Comparison of ENCODE assay signal across 9 mouse cellular contexts in the genomic region with DNA sequence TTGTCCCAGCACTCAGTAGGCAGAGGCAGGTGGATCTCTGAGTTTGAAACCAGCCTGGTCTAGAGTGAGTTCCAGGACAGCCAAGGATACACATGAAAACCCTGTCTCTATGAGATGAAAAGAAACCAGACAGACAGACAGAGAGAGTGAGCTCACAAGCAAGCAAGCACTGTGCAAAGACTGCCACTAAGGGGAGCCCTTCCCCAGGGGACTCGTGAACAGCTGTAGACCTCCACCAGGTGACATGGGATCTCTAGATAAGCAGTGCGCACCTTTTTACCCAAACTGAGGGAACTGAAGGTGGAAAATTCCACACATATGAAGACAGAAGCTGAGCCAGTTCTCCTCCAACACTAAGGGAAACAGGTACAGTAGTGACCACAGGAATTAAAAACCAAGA. TPM values are rescaled to one million over a fixed set of nuclear protein-coding genes. Genes with fewer than 3 reads are reported as not detected.
A peak's percentile ranks its signal among the peaks of the same experiment; 100 is the strongest.
DNase-seq lines count a peak whose midpoint lies in the region; TF ChIP-seq lines count a peak whose summit lies in the region.
"Had no signal": no experiment of that assay in that cellular context is flagged by ENCODE, and none has a peak within 500 bp of the region (broad histone marks: within the 10 kb centered on the region; RNA-seq: fewer than 3 reads in every experiment).

No protein-coding gene starts in this region.

- H3K4me1 ChIP-seq in lung, adult 2 months (ENCODE audit: control insufficient read depth, insufficient read depth, low read length) = no peaks in the 10 kb centered on the region
- H3K4me1 ChIP-seq in embryonic fibroblast, embryonic 13.5 days (ENCODE audit: control insufficient read depth, insufficient read depth, low read length) = no peaks in the 10 kb centered on the region
- H3K4me1 ChIP-seq: lung, embryonic 15.5 days had no signal

- no peak for TF ChIP-seq POLR2A in lung, adult 2 months (IDR thresholded peaks at IDR 0.05; ENCODE audit: borderline replicate concordance, extremely low read depth, low read depth, low read length)
- no peak for TF ChIP-seq POLR2A in embryonic fibroblast, embryonic 13.5 days (IDR thresholded peaks at IDR 0.05; ENCODE audit: low read depth, low read length)

- DNase-seq in lung, adult 2 months = no peak
- DNase-seq in lung, postnatal 25 days (ENCODE audit: low spot score) = no peak
- peak; percentile 18 for DNase-seq in T-cell, adult 2 months (ENCODE audit: low spot score)
- peak; percentile 20 to 30 for DNase-seq in spleen, postnatal 36 days (ENCODE audit: low spot score in 2 of 2)
- no peak for DNase-seq in ovary, postnatal 14 days (ENCODE audit: low spot score)
- DNase-seq in urinary bladder, postnatal 4 days (ENCODE audit: low spot score in 2 of 2) = no peak
- no peak for DNase-seq in yolk sac, embryonic 10.5 days (ENCODE audit: low spot score)

- H3K27ac ChIP-seq in embryonic fibroblast, embryonic 13.5 days (ENCODE audit: insufficient read depth, low read length) = no peak overlapping the region
- H3K27ac ChIP-seq: lung, embryonic 15.5 days had no signal

- H3K4me3 ChIP-seq in lung, adult 2 months (replicated peaks; ENCODE audit: extremely low read depth, low read depth, low read length) = no peak overlapping the region
- no peak overlapping the region for H3K4me3 ChIP-seq in embryonic fibroblast, embryonic 13.5 days (ENCODE audit: insufficient read depth, low read length)
- H3K4me3 ChIP-seq: lung, embryonic 15.5 days had no signal

- 68% methylated on average over 2 of the region's 2 CpGs for WGBS in lung, adult 2 months

- TF ChIP-seq CTCF in lung, adult 2 months (IDR thresholded peaks at IDR 0.05; ENCODE audit: insufficient read depth, low read length) = peak; percentile 52
- peak; percentile 14; the same call in 1 of the 2 replicates for TF ChIP-seq CTCF in embryonic fibroblast, embryonic 13.5 days (IDR thresholded peaks at IDR 0.05; ENCODE audit: borderline replicate concordance, insufficient read depth, low read length)

RNA-seq across cellular contexts. Expression of a gene that starts 11.6 kb away (rescaled TPM):
- 27.8 and 35.6 TPM in 2 replicates for polyA plus RNA-seq in lung, adult 2 months (2012; rRNA removed)
- polyA plus RNA-seq in embryonic fibroblast, embryonic 13.5 days (2011; ENCODE audit: insufficient read length, low read depth, missing spikeins) = 27.8 and 33.2 TPM in 2 replicates

RNA-seq across cellular contexts. Expression of a gene that starts 46.5 kb away (rescaled TPM):
- polyA plus RNA-seq in lung, adult 2 months (2012; rRNA removed) = 4.8 and 5.7 TPM in 2 replicates
- 16.1 and 18.4 TPM in 2 replicates for polyA plus RNA-seq in embryonic fibroblast, embryonic 13.5 days (2011; ENCODE audit: insufficient read length, low read depth, missing spikeins)

Comparison
In these comparisons a context has a peak if more than half of its experiments do, and no peak if none do; other contexts are left out.
1. DNase-seq: peak in T-cell, adult 2 months (single experiment) and spleen, postnatal 36 days (2 of 2); none in lung, adult 2 months (single experiment), lung, postnatal 25 days (single experiment), ovary, postnatal 14 days (single experiment), urinary bladder, postnatal 4 days (0 of 2) and yolk sac, embryonic 10.5 days (single experiment).